Mouse (Mus musculus) heart, postnatal 4 days (tissue): Measurements from ENCODE around the gene Poldip3. TPM values are rescaled to one million over a fixed set of nuclear protein-coding genes. Genes with fewer than 3 reads are reported as not detected.
A peak's percentile ranks its signal among the peaks of the same experiment; 100 is the strongest.
"Not testable (repeated sequence)": the region's sequence is repeated elsewhere in the genome, so short reads cannot be mapped to it uniquely, and the experiment has no call there.

ENCODE experiments used
- DNase-seq: peaks from one replicate; pipeline ENCODE4 v3.0.0; 2021
- total RNA-seq, 2 experiments: library from RNA; stranded (reverse); gene quantifications; 2 replicates each; pipeline ENCODE4 v1.2.3; 2021

The Poldip3 gene
- total RNA-seq, 2 experiments from 2014 or later: 52.6 to 58.4 TPM

- DNase-seq: peak; percentile 81
These were observed 15.8 kb upstream of the Poldip3 start for GRCm38 (mm10) chr15:83164971-83165471.

DNA sequence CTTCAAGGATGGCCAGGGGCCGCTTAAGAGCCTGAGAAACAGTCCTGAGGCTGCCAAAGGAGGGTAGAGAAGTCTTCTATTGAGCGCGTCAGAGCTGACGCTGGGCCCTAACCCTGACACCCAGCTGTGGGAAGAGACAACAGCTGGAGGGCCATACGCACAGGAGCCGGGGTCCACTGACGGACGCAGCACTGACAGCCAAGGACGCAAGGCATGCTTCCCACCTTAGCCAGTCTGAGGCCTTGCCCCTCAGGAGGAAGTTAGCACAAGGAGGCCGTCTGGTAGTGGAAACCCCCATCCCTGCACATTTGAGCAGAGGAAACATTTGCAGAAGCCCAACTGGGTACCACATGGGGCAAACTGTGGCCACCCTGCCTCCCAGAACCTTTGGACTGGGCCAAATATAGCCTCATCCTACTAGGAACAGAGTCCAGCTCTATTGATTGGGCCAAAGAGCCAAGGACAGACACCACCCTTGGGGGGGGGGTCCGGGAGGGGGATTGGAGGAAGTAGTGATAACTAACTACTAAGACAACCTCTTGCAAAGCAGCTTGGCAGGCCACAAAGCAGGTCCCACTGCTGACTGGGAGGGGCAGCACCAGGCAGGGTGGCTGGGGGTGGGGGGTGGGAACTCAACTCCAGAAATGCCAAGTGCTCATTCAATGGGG lies 13.8 kb upstream of the Poldip3 start:
- no peak for DNase-seq

DNA sequence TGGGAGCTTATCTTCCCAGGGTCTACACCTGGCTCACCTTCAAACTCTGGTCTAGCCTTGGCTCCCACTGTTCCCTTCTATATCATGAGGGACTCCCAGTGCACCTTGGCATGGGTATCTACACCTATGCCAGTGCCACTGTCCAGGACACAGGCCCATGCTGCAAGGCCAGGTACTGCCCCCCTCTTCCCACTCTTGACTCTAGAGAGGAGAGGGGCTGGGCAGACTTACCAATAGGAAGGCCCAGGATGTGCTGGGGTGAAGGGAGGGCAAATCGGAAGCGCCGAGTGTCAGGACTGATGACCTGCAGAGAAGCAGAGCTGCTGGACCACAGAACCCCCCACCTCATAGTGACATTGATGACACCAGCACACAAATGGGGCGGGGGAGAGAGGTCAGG lies 12.8 kb upstream of the Poldip3 start:
- DNase-seq: no peak

DNA sequence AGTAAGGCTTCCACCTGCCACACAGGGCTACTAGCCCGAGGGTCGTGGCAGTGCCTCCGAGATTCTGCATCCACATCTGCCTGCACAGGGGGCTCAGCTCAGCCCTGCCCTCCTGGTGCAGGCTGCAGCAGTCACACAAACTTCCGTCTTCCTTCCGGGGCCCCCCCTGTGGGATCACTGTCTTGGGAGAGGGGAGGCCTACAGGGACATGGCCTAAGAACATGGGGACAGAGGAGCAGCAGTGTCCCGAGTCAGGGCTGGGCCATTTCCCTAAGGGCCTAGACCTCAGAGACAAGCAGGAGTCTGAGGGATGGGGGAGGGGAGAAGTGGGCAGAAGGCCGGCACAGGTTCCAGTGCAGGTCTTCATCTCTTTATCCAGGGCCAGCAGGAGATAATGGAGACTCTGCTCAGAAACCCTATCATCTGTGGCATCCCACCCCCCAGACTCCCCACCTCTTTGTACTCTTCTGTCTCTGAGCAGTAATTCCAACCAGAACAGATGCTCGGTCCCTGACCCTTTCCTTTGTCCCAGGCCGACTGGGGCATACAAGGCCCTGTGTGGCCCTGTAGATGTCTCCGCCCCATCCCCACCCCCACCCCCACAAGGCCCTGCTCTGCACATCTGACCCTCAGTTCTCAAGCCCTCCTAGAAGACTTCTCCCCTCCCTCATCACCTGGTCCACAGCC lies 12.0 kb upstream of the Poldip3 start:
- DNase-seq: no peak

DNA sequence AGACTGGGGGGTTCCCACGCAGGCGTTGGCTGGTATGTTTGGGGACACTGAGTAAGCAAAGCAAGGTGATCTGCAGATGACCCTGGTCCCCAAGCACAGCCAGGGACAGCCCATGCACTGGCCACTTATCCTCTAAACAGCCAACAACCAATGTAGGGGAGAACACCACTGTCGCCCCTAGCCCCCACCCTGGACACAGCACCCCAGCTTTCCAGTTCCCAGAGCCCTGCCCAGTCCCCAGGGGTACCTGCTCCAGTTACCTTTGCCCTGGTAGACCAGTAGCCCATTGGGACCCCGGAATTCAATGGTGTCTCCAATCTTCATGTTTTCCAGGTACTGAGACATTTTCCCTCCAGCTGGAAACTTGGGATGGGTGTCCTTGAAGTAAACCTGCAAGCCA lies 11.4 kb upstream of the Poldip3 start:
- DNase-seq: no peak

DNA sequence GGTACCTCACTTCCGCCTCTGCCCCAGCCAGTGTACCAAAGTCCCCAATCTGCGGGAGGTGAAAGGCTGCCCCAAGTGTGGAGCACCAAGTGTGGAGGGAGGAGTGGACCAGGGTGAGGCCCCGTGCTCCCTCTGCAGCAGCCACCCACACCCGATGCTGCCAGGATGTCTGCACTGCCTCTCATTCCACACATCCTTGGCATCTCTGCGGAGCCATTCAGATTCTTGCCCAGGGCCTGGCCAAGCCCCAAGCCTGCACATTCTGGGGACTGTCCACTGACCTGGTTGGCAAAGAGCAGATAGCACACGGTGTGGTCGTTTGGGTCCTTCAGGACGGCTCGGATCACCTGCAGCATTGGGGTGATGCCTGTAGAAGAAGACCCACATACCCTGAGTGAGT lies 10.6 kb upstream of the Poldip3 start:
- peak; percentile 23 for DNase-seq

DNA sequence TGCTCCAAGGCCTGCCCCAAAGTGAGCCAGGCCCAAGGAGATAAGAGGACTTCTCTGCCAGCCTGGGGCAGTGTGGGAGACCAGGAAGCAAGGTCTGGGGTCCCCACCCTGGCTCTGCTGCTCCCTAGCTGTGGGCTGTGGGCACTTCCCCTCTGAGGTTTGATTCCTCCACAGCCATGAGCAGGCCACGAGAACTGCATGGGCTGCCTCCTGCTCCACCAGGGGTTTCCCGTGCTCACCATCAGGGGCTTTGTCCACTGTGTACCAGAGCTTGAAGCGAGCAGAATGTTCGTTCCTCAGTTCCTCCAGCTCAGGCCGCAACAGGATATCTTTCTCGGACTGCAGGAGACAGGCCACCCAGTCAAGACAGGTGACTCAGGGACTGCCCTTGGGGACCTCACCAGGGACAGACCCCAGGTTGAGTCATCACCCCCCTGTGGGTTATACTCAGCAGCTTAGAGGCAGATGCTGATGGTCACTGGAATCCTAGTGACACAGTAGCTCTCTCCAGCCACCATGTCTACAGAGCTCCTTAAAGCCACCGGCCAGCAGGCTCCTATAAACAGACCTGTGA lies 9.5 kb upstream of the Poldip3 start:
- DNase-seq: no peak

- no peak for DNase-seq
These were observed 8.5 kb upstream of the Poldip3 start for GRCm38 (mm10) chr15:83157667-83158064.

GRCm38 (mm10) chr15:83156929-83157666 lies 7.9 kb upstream of the Poldip3 start:
- DNase-seq: peak; percentile 88

GRCm38 (mm10) chr15:83155672-83156419 lies 6.7 kb upstream of the Poldip3 start:
- DNase-seq: no peak

DNA sequence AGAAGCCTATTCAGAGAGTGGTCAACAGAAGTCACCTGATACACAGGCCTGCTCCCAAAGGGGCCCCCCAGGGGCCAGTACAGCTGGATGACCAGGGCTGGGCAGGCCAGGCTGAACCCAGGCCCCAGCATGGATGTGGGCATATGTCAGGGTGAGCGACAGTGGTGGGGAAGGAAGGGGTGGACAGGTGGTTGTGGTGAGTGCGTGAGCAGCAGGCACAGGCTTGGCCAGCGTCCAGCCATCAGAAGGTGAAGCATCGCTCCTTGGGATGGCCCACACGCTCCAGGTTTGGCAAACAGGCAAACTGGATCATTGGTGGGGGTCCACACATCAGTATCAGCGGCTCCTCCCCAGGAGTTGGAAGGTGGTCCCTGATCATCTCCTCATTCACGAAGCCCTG lies 5.1 kb upstream of the Poldip3 start:
- no peak for DNase-seq

GRCm38 (mm10) chr15:83150694-83151093 lies 1.5 kb upstream of the Poldip3 start:
- no peak for DNase-seq

- no peak for DNase-seq
These were observed 874 bp upstream of the Poldip3 start for GRCm38 (mm10) chr15:83150073-83150442.

GRCm38 (mm10) chr15:83148801-83149195 lies 386 bp downstream of the Poldip3 start:
- DNase-seq: no peak

DNA sequence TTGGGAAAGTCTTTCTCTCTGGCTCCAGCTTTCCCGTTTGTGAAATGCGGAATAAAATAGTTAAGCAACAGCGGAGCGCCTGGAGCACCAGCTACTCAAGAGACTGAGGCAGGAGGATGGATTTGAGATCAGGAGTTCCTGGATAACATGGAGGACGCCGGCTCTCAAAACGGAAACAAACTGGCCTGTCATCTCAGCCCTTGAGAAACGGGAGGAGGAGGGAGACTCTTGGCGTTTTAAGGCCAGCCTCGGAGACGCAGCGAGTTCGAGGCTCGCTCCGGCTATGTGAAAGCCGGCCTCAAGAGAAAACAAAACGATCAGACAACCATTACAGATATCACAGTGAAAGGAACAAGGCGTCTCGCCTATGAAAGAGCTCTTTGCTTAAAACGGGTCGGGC lies 789 bp downstream of the Poldip3 start:
- DNase-seq: no peak

- no peak for DNase-seq
These were observed 3.6 kb downstream of the Poldip3 start for GRCm38 (mm10) chr15:83145541-83145940.

DNA sequence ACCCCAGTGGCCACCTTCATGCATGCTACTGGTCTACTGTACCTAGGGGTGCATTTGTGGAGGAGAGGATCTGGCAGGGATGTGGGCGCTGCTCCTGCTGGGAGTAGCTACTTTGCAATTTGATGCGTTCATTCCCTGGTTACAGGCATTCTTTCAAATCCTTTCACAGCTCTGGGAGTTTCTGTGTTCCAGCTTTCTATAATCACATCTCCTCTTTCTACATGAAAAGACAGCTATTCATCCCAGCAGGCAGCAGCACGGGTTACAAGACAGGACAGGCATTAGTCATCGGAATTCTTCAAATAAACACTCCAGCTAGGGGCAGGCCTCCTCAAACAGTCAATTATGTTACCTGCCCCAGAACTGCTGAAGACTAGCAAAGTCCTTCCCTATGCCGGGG lies 6.3 kb downstream of the Poldip3 start:
- no peak for DNase-seq

- DNase-seq: no peak
These were observed 13.5 kb downstream of the Poldip3 start for GRCm38 (mm10) chr15:83135654-83136053.

DNA sequence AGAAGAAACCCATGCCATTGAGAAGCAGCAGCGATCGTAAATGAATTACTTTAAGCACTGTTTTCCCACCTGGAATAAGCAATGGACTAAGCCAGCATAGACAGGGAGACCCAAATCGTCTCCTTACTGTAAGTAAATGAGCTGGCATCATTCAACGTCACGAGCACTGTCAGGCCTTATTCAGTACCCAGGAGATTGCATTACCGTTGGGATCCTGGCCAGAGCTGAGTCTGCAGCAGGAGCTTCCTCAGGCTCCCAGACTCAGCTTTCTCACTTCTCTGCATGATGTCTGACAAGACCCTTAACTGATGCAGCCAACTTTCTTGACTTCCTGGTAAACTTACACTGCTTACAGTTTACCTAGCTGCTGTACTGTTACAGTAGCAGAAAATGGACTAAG lies 14.5 kb downstream of the Poldip3 start:
- no peak for DNase-seq

- DNase-seq: no peak
These were observed 19.5 kb downstream of the Poldip3 start for GRCm38 (mm10) chr15:83129530-83130231.

DNA sequence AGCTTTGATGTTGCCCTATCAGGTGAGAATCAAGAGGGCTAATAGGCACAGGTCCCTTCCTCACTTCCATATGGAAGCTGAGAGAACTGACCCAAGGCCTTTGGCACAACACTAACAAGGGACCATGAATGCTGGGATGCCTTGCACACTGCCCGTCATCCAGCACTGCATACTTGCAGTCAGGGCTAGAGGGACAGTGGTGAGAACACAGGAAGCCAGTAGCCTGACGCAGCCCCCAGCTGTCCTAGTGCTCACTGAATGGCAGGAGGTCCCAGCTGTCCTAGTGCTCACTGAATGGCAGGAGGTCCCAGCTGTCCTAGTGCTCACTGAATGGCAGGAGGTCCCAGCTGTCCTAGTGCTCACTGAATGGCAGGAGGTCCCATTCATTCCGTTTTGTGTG lies 22.1 kb downstream of the Poldip3 start:
- DNase-seq: not testable (repeated sequence)

DNA sequence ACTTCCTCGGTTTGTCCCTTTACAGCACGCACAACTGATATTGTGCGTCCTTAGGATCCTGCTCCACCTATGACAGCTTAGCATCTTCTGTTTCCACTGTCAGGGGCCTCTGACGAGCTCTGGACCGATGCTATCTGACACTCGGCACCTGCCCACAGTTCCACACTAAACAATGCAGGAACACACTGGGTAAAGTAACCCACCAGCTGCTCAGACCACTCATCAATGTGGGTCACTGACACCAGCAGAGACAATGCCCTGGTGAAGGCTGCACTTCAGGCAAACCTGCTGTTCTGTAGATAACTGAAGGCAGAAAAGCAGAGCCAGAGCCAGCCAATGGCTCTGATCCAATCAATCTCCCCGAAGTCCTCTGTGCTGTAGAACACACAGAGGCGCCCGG lies 22.6 kb downstream of the Poldip3 start:
- DNase-seq: no peak
